Mouse (Mus musculus): ENCODE results near the gene Ager. TPM values are rescaled to one million over a fixed set of nuclear protein-coding genes. Genes with fewer than 3 reads are reported as not detected.

The Ager gene
- polyA plus RNA-seq, 1 experiment from 2014 or later: 1.4 TPM

GRCm38 (mm10) chr17:34593752-34594525 lies 3.7 kb upstream of the Ager start:
- H3K36me3 ChIP-seq (replicated peaks; ENCODE audit: control insufficient read depth, insufficient read depth): peaks cover 18% of the 10 kb centered on the region
- no peaks in the 10 kb centered on the region for H3K9me3 ChIP-seq (ENCODE audit: control insufficient read depth, low read length)
- H3K9ac ChIP-seq: peak overlapping the region; percentile 91
- no peak for DNase-seq (ENCODE audit: low spot score)
- H3K27ac ChIP-seq: peak overlapping the region; percentile 95; the same call in 1 of the 2 replicates
- H3K4me1 ChIP-seq (replicated peaks; ENCODE audit: control insufficient read depth, insufficient read depth, low read length): peaks cover 46% of the 10 kb centered on the region
- 40% methylated on average over 31 of the region's 34 CpGs for WGBS
- peak; percentile 3; the same call in 1 of the 2 replicates for ATAC-seq (ENCODE audit: low FRiP score)
- peak overlapping the region; percentile 97 for H3K4me2 ChIP-seq (replicated peaks)
- H3K4me3 ChIP-seq (replicated peaks; ENCODE audit: low read length): peak overlapping the region; percentile 72
- no peaks in the 10 kb centered on the region for H3K27me3 ChIP-seq (ENCODE audit: control insufficient read depth, insufficient read depth, low read length)

- H3K27ac ChIP-seq: no peak overlapping the region
- no peaks in the 10 kb centered on the region for H3K27me3 ChIP-seq (ENCODE audit: control insufficient read depth, insufficient read depth, low read length)
- no peak overlapping the region for H3K9ac ChIP-seq
- H3K4me1 ChIP-seq (replicated peaks; ENCODE audit: control insufficient read depth, insufficient read depth, low read length): peaks cover 27% of the 10 kb centered on the region
- ATAC-seq (ENCODE audit: low FRiP score) (no peak), DNase-seq (ENCODE audit: low spot score) (no peak)
- H3K4me3 ChIP-seq (replicated peaks; ENCODE audit: low read length): no peak overlapping the region
- H3K4me2 ChIP-seq (replicated peaks): no peak overlapping the region
- WGBS: 83% methylated on average over 8 of the region's 8 CpGs
- peaks cover 28% of the 10 kb centered on the region for H3K36me3 ChIP-seq (replicated peaks; ENCODE audit: control insufficient read depth, insufficient read depth)
- no peaks in the 10 kb centered on the region for H3K9me3 ChIP-seq (ENCODE audit: control insufficient read depth, low read length)
Measured at GRCm38 (mm10) chr17:34596098-34596497, 1.6 kb upstream of the Ager start.

GRCm38 (mm10) chr17:34599891-34600290 lies 2.2 kb downstream of the Ager start:
- Histone ChIP-seq H3K4me1 (replicated peaks; ENCODE audit: control insufficient read depth, insufficient read depth, low read length) (peaks cover 15% of the 10 kb centered on the region), H3K9me3 (ENCODE audit: control insufficient read depth, low read length) (no peaks in the 10 kb centered on the region), H3K9ac (no peak overlapping the region), H3K27me3 (ENCODE audit: control insufficient read depth, insufficient read depth, low read length) (no peaks in the 10 kb centered on the region), H3K4me2 (replicated peaks) (no peak overlapping the region), H3K36me3 (replicated peaks; ENCODE audit: control insufficient read depth, insufficient read depth) (peaks cover 26% of the 10 kb centered on the region), H3K27ac (no peak overlapping the region), H3K4me3 (replicated peaks; ENCODE audit: low read length) (no peak overlapping the region)
- WGBS: 80% methylated on average over 9 of the region's 9 CpGs
- DNase-seq (ENCODE audit: low spot score): no peak
- no peak for ATAC-seq (ENCODE audit: low FRiP score)

- Histone ChIP-seq H3K9ac (0 out of 2 replicates have a peak overlapping the region, but pooled peaks have one; percentile 71), H3K27ac (no peak overlapping the region), H3K4me2 (replicated peaks) (peak overlapping the region; percentile 76), H3K36me3 (replicated peaks; ENCODE audit: control insufficient read depth, insufficient read depth) (peaks cover 12% of the 10 kb centered on the region), H3K4me3 (replicated peaks; ENCODE audit: low read length) (no peak overlapping the region), H3K27me3 (ENCODE audit: control insufficient read depth, insufficient read depth, low read length) (no peaks in the 10 kb centered on the region), H3K4me1 (replicated peaks; ENCODE audit: control insufficient read depth, insufficient read depth, low read length) (peaks cover 23% of the 10 kb centered on the region), H3K9me3 (ENCODE audit: control insufficient read depth, low read length) (no peaks in the 10 kb centered on the region)
- WGBS: 91% methylated on average over 12 of the region's 12 CpGs
- DNase-seq (ENCODE audit: low spot score): no peak
- ATAC-seq (ENCODE audit: low FRiP score): no peak
Measured at GRCm38 (mm10) chr17:34601796-34602195, 4.1 kb downstream of the Ager start.

GRCm38 (mm10) chr17:34603375-34604060 lies 5.9 kb downstream of the Ager start, which contains the start of gene Rnf5:
Rnf5 (minus strand) TSS chr17:34603690.
- Histone ChIP-seq H3K27me3 (ENCODE audit: control insufficient read depth, insufficient read depth, low read length) (no peaks in the 10 kb centered on the region), H3K9me3 (ENCODE audit: control insufficient read depth, low read length) (no peaks in the 10 kb centered on the region), H3K9ac (peak within 1 kb of the TSS; percentile 71), H3K27ac (peak within 1 kb of the TSS; percentile 87), H3K4me2 (replicated peaks) (peak within 1 kb of the TSS; percentile 76), H3K36me3 (replicated peaks; ENCODE audit: control insufficient read depth, insufficient read depth) (peaks cover 16% of the 10 kb centered on the region), H3K4me1 (replicated peaks; ENCODE audit: control insufficient read depth, insufficient read depth, low read length) (peaks cover 40% of the 10 kb centered on the region), H3K4me3 (replicated peaks; ENCODE audit: low read length) (peak within 1 kb of the TSS; percentile 80)
- WGBS: under 1% methylated on average over 30 of the region's 30 CpGs
- DNase-seq (ENCODE audit: low spot score) (peak; percentile 100), ATAC-seq (ENCODE audit: low FRiP score) (peak; percentile 94)

- under 1% methylated on average over 35 of the region's 35 CpGs for WGBS
- ATAC-seq (ENCODE audit: low FRiP score) (peak; percentile 89), DNase-seq (ENCODE audit: low spot score) (peak; percentile 99)
- Histone ChIP-seq H3K4me2 (replicated peaks) (peak within 1 kb of the TSS; percentile 76), H3K27me3 (ENCODE audit: control insufficient read depth, insufficient read depth, low read length) (no peaks in the 10 kb centered on the region), H3K27ac (peak within 1 kb of the TSS; percentile 87), H3K4me3 (replicated peaks; ENCODE audit: low read length) (peak within 1 kb of the TSS; percentile 80), H3K9ac (peak within 1 kb of the TSS; percentile 92), H3K9me3 (ENCODE audit: control insufficient read depth, low read length) (no peaks in the 10 kb centered on the region), H3K36me3 (replicated peaks; ENCODE audit: control insufficient read depth, insufficient read depth) (peaks cover 16% of the 10 kb centered on the region), H3K4me1 (replicated peaks; ENCODE audit: control insufficient read depth, insufficient read depth, low read length) (peaks cover 43% of the 10 kb centered on the region)
Measured at GRCm38 (mm10) chr17:34604061-34604508, 6.4 kb downstream of the Ager start, which contains the start of gene Agpat1. Agpat1 (plus strand) TSS chr17:34604262.

GRCm38 (mm10) chr17:34604511-34605237 lies 7.0 kb downstream of the Ager start:
- Histone ChIP-seq H3K9ac (peak overlapping the region; percentile 92), H3K36me3 (replicated peaks; ENCODE audit: control insufficient read depth, insufficient read depth) (peaks cover 16% of the 10 kb centered on the region), H3K4me1 (replicated peaks; ENCODE audit: control insufficient read depth, insufficient read depth, low read length) (peaks cover 43% of the 10 kb centered on the region), H3K27me3 (ENCODE audit: control insufficient read depth, insufficient read depth, low read length) (no peaks in the 10 kb centered on the region), H3K4me2 (replicated peaks) (peak overlapping the region; percentile 66), H3K9me3 (ENCODE audit: control insufficient read depth, low read length) (no peaks in the 10 kb centered on the region), H3K27ac (peak overlapping the region; percentile 87), H3K4me3 (replicated peaks; ENCODE audit: low read length) (peak overlapping the region; percentile 80)
- DNase-seq (ENCODE audit: low spot score) (no peak), ATAC-seq (ENCODE audit: low FRiP score) (no peak)
- 17% methylated on average over 24 of the region's 24 CpGs for WGBS

GRCm38 (mm10) chr17:34605609-34606008 lies 7.9 kb downstream of the Ager start:
- WGBS: 0% methylated on average over 28 of the region's 30 CpGs
- ATAC-seq (ENCODE audit: low FRiP score) (peak; percentile 58), DNase-seq (ENCODE audit: low spot score) (peak; percentile 94)
- peak overlapping the region; percentile 92 for H3K9ac ChIP-seq
- H3K4me2 ChIP-seq (replicated peaks): peak overlapping the region; percentile 66
- no peaks in the 10 kb centered on the region for H3K9me3 ChIP-seq (ENCODE audit: control insufficient read depth, low read length)
- peak overlapping the region; percentile 80 for H3K4me3 ChIP-seq (replicated peaks; ENCODE audit: low read length)
- H3K27me3 ChIP-seq (ENCODE audit: control insufficient read depth, insufficient read depth, low read length): no peaks in the 10 kb centered on the region
- H3K36me3 ChIP-seq (replicated peaks; ENCODE audit: control insufficient read depth, insufficient read depth): peaks cover 19% of the 10 kb centered on the region
- peak overlapping the region; percentile 87 for H3K27ac ChIP-seq
- H3K4me1 ChIP-seq (replicated peaks; ENCODE audit: control insufficient read depth, insufficient read depth, low read length): peaks cover 43% of the 10 kb centered on the region
